Mouse (Mus musculus) midbrain, embryonic 11.5 days (tissue): ENCODE results near the gene Pum2. TPM values are rescaled to one million over a fixed set of nuclear protein-coding genes. Genes with fewer than 3 reads are reported as not detected.

ENCODE experiments used
- ATAC-seq: fragments of 200-750 bp; cut with Nextera tagmentation; 2 replicates; pipeline ENCODE4 v1.8.0; 2017; ENCODE audit warnings: moderate TSS enrichment, moderate library complexity; ENCODE audit not compliant: low FRiP score
- DNase-seq: peaks from one replicate; pipeline ENCODE4 v3.0.0; 2015; ENCODE audit warnings: low spot score; ENCODE audit errors: missing footprints
- H3K27ac ChIP-seq: fragments of 300-500 bp; sonication (generic); 2 replicates; pipeline ENCODE4 v1.5.1; 2014; ENCODE audit warnings: low read depth, low read length
- H3K27me3 ChIP-seq: fragments of 300-500 bp; sonication (generic); 2 replicates; pipeline ENCODE4 v1.6.1; 2014; ENCODE audit warnings: mild to moderate bottlenecking, low read length, moderate library complexity, mixed read lengths; ENCODE audit not compliant: control insufficient read depth, insufficient read depth
- H3K36me3 ChIP-seq: fragments of 300-500 bp; sonication (generic); 2 replicates; pipeline ENCODE4 v1.6.1; 2014; ENCODE audit warnings: mild to moderate bottlenecking, low read length, moderate library complexity, mixed read lengths; ENCODE audit not compliant: control insufficient read depth, insufficient read depth
- H3K4me1 ChIP-seq: fragments of 300-500 bp; sonication (generic); 2 replicates; pipeline ENCODE4 v1.6.1; 2014; ENCODE audit warnings: low read length; ENCODE audit not compliant: control insufficient read depth, insufficient read depth
- H3K4me2 ChIP-seq: fragments of 300-500 bp; sonication (generic); 2 replicates; pipeline ENCODE4 v1.6.1; 2014; ENCODE audit warnings: mild to moderate bottlenecking, moderate library complexity
- H3K4me3 ChIP-seq: fragments of 300-500 bp; sonication (generic); 2 replicates; pipeline ENCODE4 v1.5.1; 2014; ENCODE audit warnings: low read depth, low read length
- H3K9ac ChIP-seq: fragments of 300-500 bp; sonication (generic); 2 replicates; pipeline ENCODE4 v1.6.1; 2014; ENCODE audit warnings: low read length
- H3K9me3 ChIP-seq: fragments of 300-500 bp; sonication (generic); 2 replicates; pipeline ENCODE4 v1.6.1; 2016; ENCODE audit warnings: low read length; ENCODE audit not compliant: control insufficient read depth
- WGBS: fragments of 180-500 bp; shearing (Covaris S2); extraction: QIAGEN DNeasy Blood & Tissue Kit; methylation state at CpG from one replicate; pipeline ENCODE4 v1.1.7; 2014; 5-methylcytosine and 5-hydroxymethylcytosine counted together
- polyA plus RNA-seq: library from polyadenylated mRNA; unstranded; fragments of >200 nt; fragmentation: Nextera tagmentation; extraction: Ambion mirVana; gene quantifications from 2 replicates; pipeline ENCODE4 v1.2.1, GENCODE M21; 2014

Pum2 gene
- polyA plus RNA-seq, 1 experiment from 2014 or later, result 79.1 TPM

DNA sequence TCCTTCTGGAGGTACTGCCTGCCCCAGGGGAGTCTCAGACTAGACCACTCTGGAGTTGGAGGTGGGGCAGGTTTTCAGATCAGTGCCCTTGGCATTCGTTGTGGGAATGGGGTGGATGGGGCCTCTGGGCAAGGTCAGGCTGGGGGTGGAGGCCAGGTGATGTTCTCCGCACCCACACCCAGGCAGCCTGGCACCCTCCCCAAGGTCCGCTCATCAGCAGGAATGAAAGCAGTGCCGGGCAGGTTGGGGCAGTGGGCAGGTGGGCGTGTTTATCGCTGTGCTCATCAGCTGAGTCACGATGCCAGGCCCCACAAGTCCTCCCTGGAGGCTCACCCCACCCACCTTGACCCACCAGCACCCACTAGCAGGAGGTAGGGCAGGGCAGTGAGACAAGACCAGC is 104.2 kb downstream of the Pum2 start:
- Histone ChIP-seq H3K27ac (no peak overlapping the region), H3K4me3 (no peak overlapping the region), H3K27me3 (no peaks in the 10 kb centered on the region), H3K4me1 (peaks cover 13% of the 10 kb centered on the region), H3K9ac (no peak overlapping the region), H3K4me2 (no peak overlapping the region), H3K9me3 (no peaks in the 10 kb centered on the region), H3K36me3 (no peaks in the 10 kb centered on the region)
- ATAC-seq, result no peak
- DNase-seq, result no peak
- WGBS, result 85% methylated on average over 7 of the region's 7 CpGs

GRCm38 (mm10) chr12:8779851-8780250 is 105.9 kb downstream of the Pum2 start:
- no peak overlapping the region for H3K27ac ChIP-seq
- WGBS, result 81% methylated on average over 4 of the region's 4 CpGs
- 0 out of 2 replicates have a peak, but pooled peaks cover 3% of the 10 kb centered on the region for H3K4me1 ChIP-seq
- H3K4me2 ChIP-seq, result no peak overlapping the region
- H3K9me3 ChIP-seq, result no peaks in the 10 kb centered on the region
- no peak for ATAC-seq
- H3K4me3 ChIP-seq, result no peak overlapping the region
- no peaks in the 10 kb centered on the region for H3K27me3 ChIP-seq
- H3K9ac ChIP-seq, result no peak overlapping the region
- H3K36me3 ChIP-seq, result no peaks in the 10 kb centered on the region
- DNase-seq, result no peak

GRCm38 (mm10) chr12:8781121-8781520 is 107.2 kb downstream of the Pum2 start:
- H3K27me3 ChIP-seq, result no peaks in the 10 kb centered on the region
- DNase-seq (no peak), ATAC-seq (no peak)
- WGBS, result 88% methylated on average over 7 of the region's 7 CpGs
- H3K36me3 ChIP-seq, result no peaks in the 10 kb centered on the region
- no peak overlapping the region for H3K27ac ChIP-seq
- H3K9ac ChIP-seq, result no peak overlapping the region
- H3K4me3 ChIP-seq, result no peak overlapping the region
- no peaks in the 10 kb centered on the region for H3K9me3 ChIP-seq
- no peaks in the 10 kb centered on the region for H3K4me1 ChIP-seq
- no peak overlapping the region for H3K4me2 ChIP-seq

- Histone ChIP-seq H3K9me3 (no peaks in the 10 kb centered on the region), H3K4me3 (no peak overlapping the region), H3K36me3 (no peaks in the 10 kb centered on the region), H3K4me1 (no peaks in the 10 kb centered on the region), H3K9ac (no peak overlapping the region), H3K27me3 (no peaks in the 10 kb centered on the region), H3K4me2 (no peak overlapping the region), H3K27ac (no peak overlapping the region)
- WGBS, result 91% methylated on average over 9 of the region's 9 CpGs
- no peak for ATAC-seq
- no peak for DNase-seq
These were observed 107.9 kb downstream of the Pum2 start for GRCm38 (mm10) chr12:8781681-8782378.

- no peak for ATAC-seq
- H3K4me1 ChIP-seq, result no peaks in the 10 kb centered on the region
These were observed 108.6 kb downstream of the Pum2 start for GRCm38 (mm10) chr12:8782565-8782964.

DNA sequence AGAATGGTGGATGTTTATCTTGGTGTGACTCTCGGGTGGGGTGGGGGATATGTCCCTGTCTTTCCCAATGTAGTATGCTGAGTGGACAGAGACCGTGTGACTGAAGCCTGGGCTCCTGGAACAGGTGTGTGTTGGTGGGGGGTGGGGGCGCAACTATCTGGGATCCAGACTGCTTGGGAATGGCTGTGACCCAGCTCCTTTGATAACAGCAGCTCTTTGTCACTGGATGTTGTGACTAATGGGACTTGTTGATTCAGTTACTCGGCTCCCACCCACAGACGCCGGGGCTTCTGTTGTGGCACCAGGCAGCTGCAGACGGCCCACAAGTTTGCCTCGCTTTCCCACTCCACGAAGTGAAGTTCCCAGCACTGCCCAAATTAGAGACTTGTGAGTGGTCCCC is 110.3 kb downstream of the Pum2 start:
- no peaks in the 10 kb centered on the region for H3K27me3 ChIP-seq
- DNase-seq, result no peak
- H3K4me3 ChIP-seq, result no peak overlapping the region
- no peak overlapping the region for H3K9ac ChIP-seq
- H3K36me3 ChIP-seq, result no peaks in the 10 kb centered on the region
- no peaks in the 10 kb centered on the region for H3K9me3 ChIP-seq
- ATAC-seq, result no peak
- WGBS, result 83% methylated on average over 9 of the region's 9 CpGs
- peaks cover 5% of the 10 kb centered on the region; the same call in 1 of the 2 replicates for H3K4me1 ChIP-seq
- no peak overlapping the region for H3K4me2 ChIP-seq
- no peak overlapping the region for H3K27ac ChIP-seq

More at GRCm38 (mm10) chr12:8782565-8782964, 108.6 kb downstream of the Pum2 start:
- no peaks in the 10 kb centered on the region for H3K27me3 ChIP-seq
- no peaks in the 10 kb centered on the region for H3K36me3 ChIP-seq
- H3K9ac ChIP-seq, result no peak overlapping the region
- H3K4me2 ChIP-seq, result no peak overlapping the region
- no peak for DNase-seq
- no peak overlapping the region for H3K27ac ChIP-seq
- WGBS, result 83% methylated on average over 3 of the region's 3 CpGs
- no peaks in the 10 kb centered on the region for H3K9me3 ChIP-seq
- no peak overlapping the region for H3K4me3 ChIP-seq

- Histone ChIP-seq H3K27me3 (no peaks in the 10 kb centered on the region), H3K36me3 (peaks cover 12% of the 10 kb centered on the region), H3K4me2 (no peak overlapping the region), H3K4me3 (no peak overlapping the region), H3K27ac (no peak overlapping the region), H3K9me3 (no peaks in the 10 kb centered on the region), H3K9ac (no peak overlapping the region), H3K4me1 (peaks cover 5% of the 10 kb centered on the region; the same call in 1 of the 2 replicates)
- no peak for DNase-seq
- ATAC-seq, result no peak
- 83% methylated on average over 5 of the region's 5 CpGs for WGBS
These were observed 112.5 kb downstream of the Pum2 start for GRCm38 (mm10) chr12:8786476-8786875.

- DNase-seq (no peak), ATAC-seq (no peak)
- H3K27ac ChIP-seq, result no peak overlapping the region
- H3K4me2 ChIP-seq, result no peak overlapping the region
- no peak overlapping the region for H3K9ac ChIP-seq
- H3K27me3 ChIP-seq, result no peaks in the 10 kb centered on the region
- peaks cover 14% of the 10 kb centered on the region for H3K36me3 ChIP-seq
- no peak overlapping the region for H3K4me3 ChIP-seq
- no peaks in the 10 kb centered on the region for H3K9me3 ChIP-seq
- 90% methylated on average over 12 of the region's 12 CpGs for WGBS
- peaks cover 5% of the 10 kb centered on the region; the same call in 1 of the 2 replicates for H3K4me1 ChIP-seq
These were observed 113.2 kb downstream of the Pum2 start for GRCm38 (mm10) chr12:8786984-8787730.

DNA sequence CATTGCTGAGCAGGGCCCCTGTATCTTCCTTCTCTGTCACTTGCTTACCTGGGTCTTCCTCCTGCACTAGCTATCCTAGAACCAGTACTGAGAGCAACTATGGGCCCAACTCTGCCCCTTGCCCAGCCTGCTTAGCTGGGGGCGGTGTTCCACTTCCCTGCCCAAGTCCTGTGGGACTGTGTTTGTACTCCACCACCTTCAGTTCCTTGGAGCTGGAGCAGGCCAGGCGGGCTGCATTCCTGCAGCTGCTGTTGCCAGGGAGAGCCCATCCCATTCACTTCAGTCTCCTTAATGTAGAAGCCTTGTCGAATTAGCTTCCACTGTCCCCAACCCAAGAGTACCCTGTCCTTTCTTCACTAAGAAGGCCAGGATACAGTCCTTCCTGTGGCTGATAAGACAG is 114.5 kb downstream of the Pum2 start:
- Histone ChIP-seq H3K9me3 (no peaks in the 10 kb centered on the region), H3K36me3 (peaks cover 20% of the 10 kb centered on the region), H3K4me1 (peaks cover 5% of the 10 kb centered on the region; the same call in 1 of the 2 replicates), H3K27ac (no peak overlapping the region), H3K9ac (no peak overlapping the region), H3K27me3 (no peaks in the 10 kb centered on the region), H3K4me3 (no peak overlapping the region), H3K4me2 (no peak overlapping the region)
- 35% methylated on average over 3 of the region's 3 CpGs for WGBS
- ATAC-seq (no peak), DNase-seq (no peak)
